Mouse (Mus musculus) olfactory bulb, adult 2 months (tissue): ENCODE results near the gene Lrrc8b. TPM values are rescaled to one million over a fixed set of nuclear protein-coding genes. Genes with fewer than 3 reads are reported as not detected.
A peak's percentile ranks its signal among the peaks of the same experiment; 100 is the strongest.

Experiments used
- H3K27ac ChIP-seq: fragments of 200-500 bp; 2 replicates; pipeline ENCODE4 v1.5.1; 2012; ENCODE audit warnings: low read depth, low read length; ENCODE audit not compliant: insufficient read depth
- H3K4me1 ChIP-seq: fragments of 200-500 bp; 2 replicates; pipeline ENCODE4 v1.6.1; 2012; ENCODE audit warnings: low read length; ENCODE audit not compliant: control insufficient read depth, insufficient read depth
- H3K4me3 ChIP-seq: fragments of 200-500 bp; 2 replicates; pipeline ENCODE4 v1.5.1; 2012; ENCODE audit warnings: mild to moderate bottlenecking, low read depth, low read length, moderate library complexity; ENCODE audit not compliant: insufficient read depth
- CTCF ChIP-seq: fragments of 200-500 bp; IDR thresholded peaks from 2 replicates; pipeline ENCODE4 v1.5.1; 2012; ENCODE audit warnings: low read depth, mild to moderate bottlenecking, low read length, moderate library complexity; ENCODE audit not compliant: insufficient read depth
- POLR2A ChIP-seq: fragments of 200-500 bp; IDR thresholded peaks from 2 replicates; pipeline ENCODE4 v1.6.1; 2012; ENCODE audit warnings: mild to moderate bottlenecking, low read depth, low read length, moderate library complexity; ENCODE audit not compliant: insufficient read depth
- WGBS: fragments of 180-500 bp; shearing (Covaris S2); methylation state at CpG from one replicate; pipeline ENCODE4 v1.1.7; 2018; 5-methylcytosine and 5-hydroxymethylcytosine counted together
- polyA plus RNA-seq: library from polyadenylated mRNA; stranded (reverse); fragments of >200 nt; gene quantifications from 2 replicates; pipeline ENCODE4 v1.2.4, GENCODE M21; 2012; ENCODE audit warnings: low replicate concordance; ENCODE audit not compliant: missing spikeins, insufficient read depth, insufficient read length

Lrrc8b gene
- polyA plus RNA-seq, 1 experiment = not detected

DNA sequence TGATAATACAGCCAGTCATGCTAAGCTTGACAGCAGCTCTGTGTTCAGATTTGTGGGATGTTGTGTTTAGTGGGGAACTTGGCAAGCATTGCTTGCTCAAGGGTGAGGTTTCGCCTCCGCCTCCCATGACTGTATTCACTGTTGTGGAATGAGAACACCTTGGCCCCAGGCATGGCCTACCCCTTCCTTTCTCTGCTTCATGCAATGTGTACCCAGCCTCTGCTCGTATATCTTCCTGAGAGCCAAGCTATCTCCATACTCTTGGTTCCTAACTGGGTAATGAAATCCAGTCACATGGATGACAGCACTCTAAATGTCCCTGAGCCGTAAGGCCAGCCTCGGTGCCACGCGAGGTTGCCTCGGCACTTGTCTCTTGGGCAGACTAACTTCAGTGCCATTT, 50.0 kb downstream of the Lrrc8b start:
- Histone ChIP-seq H3K4me3 (no peak overlapping the region), H3K27ac (no peak overlapping the region), H3K4me1 (peaks cover 2% of the 10 kb centered on the region; the same call in 1 of the 2 replicates)
- TF ChIP-seq CTCF (no peak), POLR2A (no peak)
- 93% methylated on average over 8 of the region's 8 CpGs for WGBS

DNA sequence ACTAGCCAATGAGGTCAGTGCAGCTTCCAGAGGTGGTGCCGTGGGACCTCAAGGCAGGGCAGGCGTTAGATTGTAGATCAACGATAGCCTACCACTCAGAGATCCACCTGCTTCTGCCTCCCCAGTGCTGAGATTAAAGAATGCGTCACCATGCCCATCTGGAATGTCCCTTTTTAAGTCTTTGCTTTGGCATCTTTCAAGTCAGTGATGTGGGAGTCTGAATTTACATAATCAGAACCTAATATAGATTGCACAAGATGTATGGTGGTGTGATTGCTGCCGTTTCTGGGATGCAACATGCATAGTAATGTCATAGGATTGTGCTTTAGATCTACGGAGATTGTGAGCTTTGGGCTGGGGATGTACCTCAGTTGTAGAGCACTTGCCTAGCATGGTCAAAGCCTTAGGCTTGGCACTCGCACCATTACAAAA, 50.9 kb downstream of the Lrrc8b start:
- peaks cover 2% of the 10 kb centered on the region; the same call in 1 of the 2 replicates for H3K4me1 ChIP-seq
- H3K27ac ChIP-seq = peak overlapping the region; percentile 71; the same call in 1 of the 2 replicates
- WGBS = 71% methylated on average over 7 of the region's 7 CpGs

DNA sequence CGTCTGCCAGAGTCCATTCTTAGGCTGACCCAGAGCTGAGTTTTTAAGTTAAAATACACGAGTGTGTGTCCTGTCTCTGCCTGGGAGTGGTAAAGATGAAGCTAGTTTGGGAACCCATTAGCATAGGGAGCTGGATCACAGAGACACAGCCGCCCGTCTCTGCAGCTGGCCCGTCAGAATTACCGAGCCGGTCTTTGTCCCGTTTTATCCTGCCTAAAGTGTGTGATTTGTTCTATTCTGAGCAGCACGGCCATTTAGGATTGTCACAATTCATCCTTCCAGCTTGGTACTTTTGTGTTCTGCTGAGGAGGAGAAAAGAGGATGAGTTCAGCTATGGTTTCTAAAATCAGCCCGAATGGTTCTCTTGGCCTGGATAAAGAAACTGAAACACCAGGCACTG, 51.7 kb downstream of the Lrrc8b start:
- WGBS = 50% methylated on average over 10 of the region's 10 CpGs
- Histone ChIP-seq H3K27ac (peak overlapping the region; percentile 71), H3K4me3 (no peak overlapping the region), H3K4me1 (peaks cover 2% of the 10 kb centered on the region; the same call in 1 of the 2 replicates)
- TF ChIP-seq POLR2A (no peak), CTCF (no peak)

More for the DNA sequence above, 50.9 kb downstream of the Lrrc8b start:
- TF ChIP-seq POLR2A (no peak), CTCF (no peak)
- H3K4me3 ChIP-seq = no peak overlapping the region

- H3K4me1 ChIP-seq = no peaks in the 10 kb centered on the region
- TF ChIP-seq POLR2A = no peak
- no peak for TF ChIP-seq CTCF
- H3K4me3 ChIP-seq = no peak overlapping the region
- H3K27ac ChIP-seq = no peak overlapping the region
- 76% methylated on average over 5 of the region's 5 CpGs for WGBS
These were observed 57.6 kb downstream of the Lrrc8b start for GRCm38 (mm10) chr5:105472983-105473705.

DNA sequence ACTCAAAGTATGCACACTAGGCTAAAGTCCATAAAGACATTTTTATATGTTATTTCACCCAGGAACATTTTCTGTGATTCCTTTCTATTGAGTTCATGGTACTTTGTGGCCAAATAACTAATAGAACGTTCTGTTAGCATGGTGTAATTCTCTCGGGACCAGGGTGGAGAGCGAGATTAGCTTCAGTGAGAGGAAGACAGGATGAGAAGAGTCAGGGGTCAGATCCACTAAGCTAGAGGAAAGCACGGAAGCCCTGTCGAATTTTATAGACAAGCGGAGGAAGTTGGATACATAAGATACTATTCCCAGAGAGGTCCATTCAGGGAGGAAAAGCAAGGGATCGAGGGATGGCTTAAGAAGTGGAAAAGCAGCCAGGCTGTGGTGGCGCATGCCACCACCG, 62.0 kb downstream of the Lrrc8b start:
- no peak overlapping the region for H3K4me3 ChIP-seq
- WGBS = 95% methylated on average over 9 of the region's 9 CpGs
- no peak overlapping the region for H3K27ac ChIP-seq
- H3K4me1 ChIP-seq = no peaks in the 10 kb centered on the region
- TF ChIP-seq POLR2A (no peak), CTCF (no peak)

- TF ChIP-seq CTCF (no peak), POLR2A (no peak)
- 88% methylated on average over 13 of the region's 13 CpGs for WGBS
- peaks cover 9% of the 10 kb centered on the region for H3K4me1 ChIP-seq
- H3K4me3 ChIP-seq = no peak overlapping the region
- no peak overlapping the region for H3K27ac ChIP-seq
These were observed 64.1 kb downstream of the Lrrc8b start for GRCm38 (mm10) chr5:105479673-105480072.

DNA sequence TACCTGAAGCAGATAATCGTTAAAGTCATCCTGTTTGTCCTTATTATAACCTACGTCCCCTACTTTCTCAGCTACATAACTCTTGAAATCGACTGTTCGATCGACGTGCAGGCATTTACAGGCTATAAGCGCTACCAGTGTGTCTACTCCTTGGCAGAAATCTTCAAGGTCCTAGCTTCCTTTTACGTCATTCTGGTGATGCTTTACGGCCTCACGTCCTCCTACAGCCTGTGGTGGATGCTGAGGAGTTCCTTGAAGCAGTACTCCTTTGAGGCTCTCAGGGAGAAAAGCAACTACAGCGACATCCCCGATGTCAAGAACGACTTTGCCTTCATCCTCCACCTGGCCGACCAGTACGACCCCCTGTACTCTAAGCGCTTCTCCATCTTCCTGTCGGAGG, 65.0 kb downstream of the Lrrc8b start:
- H3K4me1 ChIP-seq = peaks cover 13% of the 10 kb centered on the region
- H3K4me3 ChIP-seq = no peak overlapping the region
- TF ChIP-seq CTCF (no peak), POLR2A (no peak)
- no peak overlapping the region for H3K27ac ChIP-seq
- WGBS = 97% methylated on average over 17 of the region's 17 CpGs

DNA sequence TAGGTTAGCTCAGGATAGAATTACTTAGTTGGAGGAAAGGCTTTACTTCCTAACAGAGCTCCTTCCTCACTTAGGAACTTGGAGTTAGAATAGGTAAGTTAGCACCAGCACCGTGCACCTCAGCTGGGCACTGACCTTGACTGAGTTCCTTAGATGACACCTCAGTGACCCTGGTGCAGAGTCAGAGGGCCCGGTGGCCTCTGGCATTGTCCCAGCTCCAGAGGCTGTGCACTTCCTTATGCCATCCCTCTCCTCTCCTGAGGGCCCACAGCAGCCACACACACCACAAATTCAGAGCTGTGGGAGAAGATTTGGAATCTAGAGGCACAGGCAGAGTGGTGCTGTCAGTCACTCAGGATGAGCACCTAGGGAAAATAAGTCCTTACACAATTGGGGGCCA, 68.1 kb downstream of the Lrrc8b start:
- no peak overlapping the region for H3K4me3 ChIP-seq
- peaks cover 13% of the 10 kb centered on the region for H3K4me1 ChIP-seq
- H3K27ac ChIP-seq = 0 out of 2 replicates have a peak overlapping the region, but pooled peaks have one; percentile 11
- no peak for TF ChIP-seq CTCF
- TF ChIP-seq POLR2A = no peak
- 81% methylated on average over 2 of the region's 2 CpGs for WGBS

DNA sequence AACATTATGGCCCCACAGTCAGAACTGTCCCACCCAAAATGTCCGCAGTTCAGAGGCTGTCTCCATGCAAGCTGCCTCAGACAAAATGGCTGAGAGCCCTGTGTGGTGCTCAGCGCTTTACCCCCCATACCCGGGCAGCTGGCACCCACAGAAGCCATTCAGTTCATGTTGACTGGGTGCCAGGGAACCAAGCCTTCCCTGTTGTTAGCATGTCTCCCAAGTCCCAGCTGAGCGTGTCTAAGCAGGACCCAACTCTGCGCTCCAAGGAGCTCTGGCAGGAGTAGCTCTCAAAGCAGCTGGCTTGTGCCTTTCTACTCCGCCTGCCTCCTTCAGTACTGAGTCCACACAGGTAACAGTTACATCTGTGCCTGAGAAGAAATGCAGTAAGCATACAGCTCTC, 68.7 kb downstream of the Lrrc8b start:
- no peak overlapping the region for H3K4me3 ChIP-seq
- peaks cover 13% of the 10 kb centered on the region for H3K4me1 ChIP-seq
- WGBS = 44% methylated on average over 6 of the region's 6 CpGs
- H3K27ac ChIP-seq = 0 out of 2 replicates have a peak overlapping the region, but pooled peaks have one; percentile 11
- TF ChIP-seq POLR2A (no peak), CTCF (no peak)
